Mouse (Mus musculus) gastrocnemius, adult 2 months (tissue): ENCODE measurements around the gene Tbrg4. TPM values are rescaled to one million over a fixed set of nuclear protein-coding genes. Genes with fewer than 3 reads are reported as not detected.

Source experiments
- DNase-seq: peaks from one replicate; pipeline ENCODE4 v3.0.0; 2022
- H3K27ac ChIP-seq: fragments of 200-600 bp; 2 replicates; pipeline ENCODE4 v1.8.1; 2022; ENCODE audit warnings: mild to moderate bottlenecking
- H3K4me3 ChIP-seq: fragments of 200-600 bp; 2 replicates; pipeline ENCODE4 v1.8.1; 2022; ENCODE audit warnings: mild to moderate bottlenecking, moderate library complexity
- CTCF ChIP-seq: fragments of 200-600 bp; IDR thresholded peaks from 2 replicates; pipeline ENCODE4 v1.8.1; 2022; ENCODE audit warnings: antibody characterized with exemption, mild to moderate bottlenecking, moderate library complexity
- intact Hi-C: fragments of 180-260 bp; cut with DNase I; formaldehyde crosslinking; loops from one replicate; pipeline ENCODE4 v1.15.1; 2025
- total RNA-seq, 2 experiments: library from RNA; stranded (reverse); gene quantifications; 2 replicates each; pipeline ENCODE4 v1.2.3; 2021

Gene Tbrg4
- total RNA-seq, 2 experiments from 2014 or later = 57.3 to 79.3 TPM

- intact Hi-C loops = no loop called here
- DNase-seq = peak; percentile 41
These were observed 20.1 kb downstream of the Tbrg4 start, which contains the start of gene Nacad for GRCm38 (mm10) chr11:6605491-6606399. Gene Nacad (minus strand): TSS chr11:6606053.

DNA sequence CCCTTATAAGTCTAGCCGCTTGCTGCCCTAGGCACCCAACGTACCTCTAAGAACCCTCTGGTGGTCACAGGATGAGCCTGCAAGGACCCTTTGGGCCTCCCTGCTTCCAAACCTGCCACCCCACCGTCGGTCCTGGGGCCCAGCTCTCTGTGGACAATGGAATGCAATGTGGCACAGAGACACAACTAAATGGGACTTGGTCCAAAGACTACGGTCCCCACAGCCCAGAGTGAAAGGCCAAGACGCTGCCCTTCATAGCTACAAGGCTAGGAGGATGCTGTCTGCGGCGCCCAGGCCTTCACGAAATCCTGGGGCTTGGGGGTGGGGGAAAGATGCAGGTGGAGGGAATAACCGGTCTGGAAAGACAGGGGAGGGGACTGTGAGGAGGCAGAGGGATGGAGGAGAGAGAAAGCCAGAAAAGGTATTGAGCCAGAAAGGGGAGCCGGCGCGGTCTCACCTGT lies 20.8 kb downstream of the Tbrg4 start:
- Histone ChIP-seq H3K27ac (peak overlapping the region; percentile 46; the same call in 1 of the 2 replicates), H3K4me3 (peak overlapping the region; percentile 66)
- intact Hi-C loops = no loop called here
- TF ChIP-seq CTCF = peak; percentile 8; the same call in 1 of the 2 replicates
- DNase-seq = peak; percentile 21

More at GRCm38 (mm10) chr11:6605491-6606399, 20.1 kb downstream of the Tbrg4 start, which contains the start of gene Nacad:
- Histone ChIP-seq H3K4me3 (peak within 1 kb of the TSS; percentile 66), H3K27ac (peak within 1 kb of the TSS; percentile 46; the same call in 1 of the 2 replicates)
- no peak for TF ChIP-seq CTCF

GRCm38 (mm10) chr11:6604604-6604936 lies 21.3 kb downstream of the Tbrg4 start:
- H3K27ac ChIP-seq = no peak overlapping the region
- DNase-seq = peak; percentile 15
- intact Hi-C loops = no loop called here
- peak overlapping the region; percentile 66 for H3K4me3 ChIP-seq
- no peak for TF ChIP-seq CTCF

DNA sequence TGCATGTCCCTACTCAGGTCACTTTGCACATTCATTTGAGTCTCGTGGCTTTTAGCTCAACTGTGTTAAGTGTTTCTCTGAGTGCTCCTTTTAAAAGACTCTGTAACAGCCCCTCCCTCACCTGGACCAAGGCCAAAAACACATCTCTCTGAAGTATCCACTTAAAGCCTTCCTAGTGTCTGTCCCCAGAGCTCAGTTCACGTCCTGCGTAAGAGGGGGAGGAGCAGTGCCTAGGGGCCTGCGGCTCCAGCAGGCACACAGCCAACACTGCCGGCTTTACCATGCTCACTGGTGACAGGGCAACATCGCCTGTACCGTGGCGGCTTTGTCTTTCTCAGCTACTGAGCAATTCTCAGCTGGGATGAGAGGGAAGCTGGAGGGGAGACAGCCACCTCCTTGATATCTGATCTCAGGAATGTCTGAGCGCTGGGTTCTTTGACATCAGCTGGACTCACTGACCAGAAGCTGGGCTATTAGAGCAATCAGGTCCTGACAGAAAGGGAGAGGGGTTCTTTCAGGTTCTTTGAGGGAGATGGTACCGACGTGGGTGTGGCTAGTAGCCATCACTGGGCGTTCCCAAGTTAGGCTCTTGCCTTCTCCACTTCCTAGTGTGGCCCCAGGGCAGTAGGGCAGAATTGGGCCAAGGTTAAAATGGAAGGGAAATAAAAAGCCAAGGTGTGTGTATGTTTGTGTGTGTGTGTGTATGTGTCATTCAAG lies 21.8 kb downstream of the Tbrg4 start:
- intact Hi-C loops = no loop called here
- TF ChIP-seq CTCF = no peak
- DNase-seq = peak; percentile 53
- Histone ChIP-seq H3K27ac (no peak overlapping the region), H3K4me3 (peak overlapping the region; percentile 23; the same call in 1 of the 2 replicates)

DNA sequence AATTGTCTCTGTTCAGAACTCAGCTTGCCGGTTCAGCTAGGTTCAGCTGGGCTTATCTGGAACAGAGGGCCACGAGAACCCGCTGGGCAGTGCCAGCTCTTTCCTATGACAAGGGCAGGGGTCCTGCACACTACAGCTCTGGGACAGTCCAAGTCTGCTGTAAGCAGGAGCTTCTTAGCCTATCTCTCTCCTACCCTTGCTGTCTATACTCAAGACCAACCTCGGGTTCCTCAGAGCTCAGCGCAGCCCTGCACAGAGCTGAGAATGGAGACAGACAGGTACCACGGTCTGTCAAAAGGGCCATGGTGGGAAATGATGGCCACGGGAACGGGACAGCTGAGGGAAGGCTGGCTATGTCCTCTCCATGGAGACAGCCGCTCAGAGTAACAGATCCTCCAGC lies 22.6 kb downstream of the Tbrg4 start:
- H3K27ac ChIP-seq = no peak overlapping the region
- intact Hi-C loops = no loop called here
- no peak for DNase-seq
- H3K4me3 ChIP-seq = no peak overlapping the region
- no peak for TF ChIP-seq CTCF

- TF ChIP-seq CTCF = no peak
- H3K4me3 ChIP-seq = no peak overlapping the region
- intact Hi-C loops = no loop called here
These were observed 23.2 kb downstream of the Tbrg4 start for GRCm38 (mm10) chr11:6602662-6603061.

GRCm38 (mm10) chr11:6601649-6602480 lies 24.0 kb downstream of the Tbrg4 start:
- intact Hi-C loops = no loop called here
- peak; percentile 16 for DNase-seq
- no peak overlapping the region for H3K4me3 ChIP-seq
- TF ChIP-seq CTCF = no peak
- no peak overlapping the region for H3K27ac ChIP-seq

More at GRCm38 (mm10) chr11:6602662-6603061, 23.2 kb downstream of the Tbrg4 start:
- no peak overlapping the region for H3K27ac ChIP-seq
- DNase-seq = no peak

- Histone ChIP-seq H3K27ac (no peak overlapping the region), H3K4me3 (no peak overlapping the region)
- TF ChIP-seq CTCF = no peak
- DNase-seq = peak; percentile 10
- intact Hi-C loops = no loop called here
These were observed 25.5 kb downstream of the Tbrg4 start for GRCm38 (mm10) chr11:6600284-6600944.

- Histone ChIP-seq H3K27ac (no peak overlapping the region), H3K4me3 (no peak overlapping the region)
- intact Hi-C loops = no loop called here
- no peak for TF ChIP-seq CTCF
- DNase-seq = no peak
These were observed 26.0 kb downstream of the Tbrg4 start for GRCm38 (mm10) chr11:6599831-6600230.

GRCm38 (mm10) chr11:6599011-6599681 lies 26.7 kb downstream of the Tbrg4 start:
- peak overlapping the region; percentile 11 for H3K4me3 ChIP-seq
- intact Hi-C loops = no loop called here
- peak overlapping the region; percentile 46; the same call in 1 of the 2 replicates for H3K27ac ChIP-seq
- TF ChIP-seq CTCF = no peak
- no peak for DNase-seq
